Mouse (Mus musculus) lung, adult 2 months (tissue): ENCODE measurements around the gene Nras. TPM values are rescaled to one million over a fixed set of nuclear protein-coding genes. Genes with fewer than 3 reads are reported as not detected.

Experiments used
- DNase-seq: peaks from one replicate; pipeline ENCODE4 v3.0.0; 2022
- H3K4me1 ChIP-seq: fragments of 200-500 bp; 2 replicates; pipeline ENCODE4 v1.6.1; 2011; ENCODE audit warnings: low read length; ENCODE audit not compliant: control insufficient read depth, insufficient read depth
- H3K4me3 ChIP-seq: fragments of 200-500 bp; replicated peaks from 2 replicates; pipeline ENCODE3; 2011; ENCODE audit warnings: low read depth, mild to moderate bottlenecking, control low read depth, low read length; ENCODE audit errors: extremely low read depth
- CTCF ChIP-seq: fragments of 200-500 bp; IDR thresholded peaks from 2 replicates; pipeline ENCODE4 v1.5.1; 2011; ENCODE audit warnings: mild to moderate bottlenecking, low read length, control low read depth; ENCODE audit not compliant: insufficient read depth
- POLR2A ChIP-seq: fragments of 200-500 bp; IDR thresholded peaks from 2 replicates; pipeline ENCODE4 v1.6.1; 2011; ENCODE audit warnings: low read depth, mild to moderate bottlenecking, control low read depth, low read length, borderline replicate concordance; ENCODE audit errors: extremely low read depth
- WGBS: fragments of 180-500 bp; shearing (Covaris S2); methylation state at CpG from one replicate; pipeline ENCODE4 v1.1.7; 2018; 5-methylcytosine and 5-hydroxymethylcytosine counted together
- polyA plus RNA-seq: library from polyadenylated mRNA; depleted of rRNA; stranded (reverse); fragments of >200 nt; gene quantifications from 2 replicates; pipeline ENCODE4 v1.2.3, GENCODE M21; 2012; rRNA removed

Nras gene
- polyA plus RNA-seq, 1 experiment, result 28.1 TPM

DNA sequence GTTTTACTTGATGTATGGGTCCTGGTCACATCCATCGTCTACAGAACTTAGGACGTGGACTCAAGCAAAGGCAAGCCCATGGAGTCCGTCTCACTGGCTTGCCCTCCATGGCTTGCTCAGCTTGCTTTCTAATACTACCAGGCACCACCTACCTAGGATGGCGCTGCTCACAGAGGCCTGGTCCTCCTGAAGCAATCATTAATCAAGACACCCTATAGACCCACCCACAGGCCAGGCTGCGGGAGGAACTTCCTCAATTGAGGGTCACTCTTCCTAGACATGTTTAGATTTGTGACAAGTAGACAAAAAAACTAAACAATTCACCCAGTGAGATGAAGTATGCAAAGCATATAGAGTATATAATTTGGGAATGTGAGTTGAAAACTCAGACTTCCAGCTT, 54.1 kb downstream of the Nras start:
- 67% methylated on average over 5 of the region's 5 CpGs for WGBS
- TF ChIP-seq CTCF (no peak), POLR2A (no peak)
- Histone ChIP-seq H3K4me1 (peaks cover 3% of the 10 kb centered on the region), H3K4me3 (no peak overlapping the region)
- no peak for DNase-seq

Other genes with a start within 250 kb of the Nras start
- not detected in 2 replicates for gene Sycp1, start 122.2 kb upstream of the Nras start, polyA plus RNA-seq
- gene Nr1h5, start 94.2 kb upstream of the Nras start, polyA plus RNA-seq, result 0.12 TPM in 1 of 2 replicates, not detected in the other
- 22.9 and 30.8 TPM in 2 replicates for gene Sike1, start 62.6 kb upstream of the Nras start, polyA plus RNA-seq
- 22.8 and 45.1 TPM in 2 replicates for gene Csde1, start 37.9 kb upstream of the Nras start, polyA plus RNA-seq
- gene Ampd1, start 15.7 kb downstream of the Nras start, polyA plus RNA-seq, result 0.45 and 4.3 TPM in 2 replicates
- 1.2 and 3.7 TPM in 2 replicates for gene Dennd2c, start 44.3 kb downstream of the Nras start, polyA plus RNA-seq
- gene Bcas2, start 113.4 kb downstream of the Nras start, polyA plus RNA-seq, result 18.4 and 25.4 TPM in 2 replicates
- gene Trim33, start 221.0 kb downstream of the Nras start, polyA plus RNA-seq, result 8.0 and 9.7 TPM in 2 replicates